Mouse (Mus musculus) CD8-positive naive resting alpha-beta T cell, adult 57 days (primary cell): Measurements from ENCODE around the gene Mgat1. TPM values are rescaled to one million over a fixed set of nuclear protein-coding genes. Genes with fewer than 3 reads are reported as not detected.

Source experiments
- total RNA-seq: library from RNA; stranded (reverse); gene quantifications from one replicate; pipeline ENCODE4 v1.2.4, GENCODE M21; 2023

The Mgat1 gene
- total RNA-seq = 45.5 TPM

DNA sequence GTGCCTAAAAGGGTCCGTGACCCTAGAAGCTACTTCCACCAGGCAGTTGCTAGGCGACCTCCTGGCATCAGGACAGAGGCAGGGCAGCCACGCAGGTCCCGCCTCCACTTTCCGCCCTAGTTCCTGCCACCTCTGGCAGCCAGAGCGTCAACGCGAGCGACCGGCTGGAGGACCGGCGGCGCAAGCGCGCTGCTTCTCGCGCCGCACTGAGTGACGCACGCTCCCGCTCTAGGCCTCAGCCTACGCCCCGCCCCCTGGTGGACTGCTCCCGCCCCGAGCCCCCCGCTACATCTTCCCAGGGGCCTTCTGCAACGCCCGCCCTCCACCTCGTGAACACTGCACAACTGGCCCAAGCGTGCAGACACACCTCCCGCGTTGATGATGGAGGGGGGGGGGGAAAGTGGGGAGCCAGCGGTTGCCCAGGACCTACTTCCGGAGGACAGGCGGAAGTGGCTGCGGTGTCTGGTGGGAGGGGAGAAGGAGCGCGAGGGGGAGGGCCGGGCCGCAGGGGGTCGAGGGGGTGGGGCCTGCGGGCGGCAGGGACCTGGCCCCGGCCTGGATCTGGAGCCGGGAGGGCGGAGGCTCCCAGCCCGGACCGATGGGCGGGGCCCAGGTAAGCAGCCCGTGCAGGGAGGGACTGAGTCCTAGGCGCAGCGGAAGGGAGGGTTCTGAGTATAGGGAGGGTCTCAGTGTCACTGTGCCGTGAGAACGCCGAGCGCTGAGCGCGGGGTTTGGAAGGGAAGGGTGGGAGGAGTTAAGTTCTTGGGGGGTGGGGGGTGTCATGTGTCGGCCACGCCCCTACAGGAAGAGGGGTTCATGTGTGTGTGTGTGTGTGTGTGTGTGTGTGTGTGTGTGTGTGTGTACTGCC is at the start of gene Mgat1:
Gene Mgat1 (plus strand): TSS at position 465 of the 868 bp plus-strand sequence.

DNA sequence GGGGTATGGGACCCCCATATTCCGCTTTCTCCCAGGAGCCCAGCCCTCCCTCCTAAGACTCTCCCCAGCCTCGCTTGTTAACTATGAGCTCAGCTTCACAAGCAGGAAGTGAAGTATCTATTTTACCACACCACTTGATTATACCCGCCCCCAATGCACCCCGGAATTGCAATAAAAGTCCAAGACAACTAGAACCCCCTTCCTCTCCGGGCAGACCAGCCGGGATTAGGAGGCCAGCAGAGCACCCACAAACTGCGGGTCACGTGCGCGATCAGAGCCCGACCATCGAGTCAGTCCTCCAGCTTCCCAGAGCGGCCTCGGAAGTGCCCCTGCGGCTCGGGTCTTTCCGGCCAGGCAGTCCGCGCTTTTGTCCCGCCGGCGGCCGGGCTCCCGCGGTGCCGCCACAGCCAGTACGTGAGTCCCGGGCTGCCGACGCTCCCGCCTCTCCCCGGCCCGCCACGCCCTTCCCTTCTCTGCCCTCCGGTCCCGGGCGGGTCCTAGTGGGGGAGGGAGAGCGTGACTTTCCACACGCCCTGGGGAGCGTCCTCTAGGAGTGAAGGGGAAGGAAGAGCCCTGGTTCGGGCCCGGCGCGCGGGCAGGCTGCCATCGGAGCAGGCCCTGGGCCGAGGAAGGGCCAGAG is 40.7 kb upstream of the Mgat1 start, which contains the start of gene Zfp62:
Gene Zfp62 (plus strand): TSS at position 164 of the 640 bp plus-strand sequence.

DNA sequence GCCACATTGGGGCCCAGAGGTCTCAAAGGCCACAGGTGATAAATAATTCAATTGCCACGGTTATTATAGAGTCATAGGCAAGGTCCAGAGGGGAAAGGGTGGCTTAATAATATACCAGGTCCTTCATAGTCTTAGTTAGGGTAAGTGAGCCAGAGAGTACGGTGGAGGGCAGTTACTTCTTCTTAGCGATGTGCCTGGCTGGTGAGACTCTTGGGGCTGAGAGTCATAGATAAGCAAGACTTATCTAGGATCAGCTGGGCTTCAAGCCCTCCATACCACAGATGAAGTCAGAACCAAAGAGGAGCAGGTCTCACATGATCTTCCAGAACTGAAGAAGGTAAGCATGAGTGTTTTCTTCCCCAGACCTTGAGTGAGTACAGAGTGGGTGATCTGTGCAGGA is 34.2 kb downstream of the Mgat1 start, which contains the start of gene Olfr1393:
Gene Olfr1393 (plus strand): TSS at position 83 of the 400 bp plus-strand sequence.

DNA sequence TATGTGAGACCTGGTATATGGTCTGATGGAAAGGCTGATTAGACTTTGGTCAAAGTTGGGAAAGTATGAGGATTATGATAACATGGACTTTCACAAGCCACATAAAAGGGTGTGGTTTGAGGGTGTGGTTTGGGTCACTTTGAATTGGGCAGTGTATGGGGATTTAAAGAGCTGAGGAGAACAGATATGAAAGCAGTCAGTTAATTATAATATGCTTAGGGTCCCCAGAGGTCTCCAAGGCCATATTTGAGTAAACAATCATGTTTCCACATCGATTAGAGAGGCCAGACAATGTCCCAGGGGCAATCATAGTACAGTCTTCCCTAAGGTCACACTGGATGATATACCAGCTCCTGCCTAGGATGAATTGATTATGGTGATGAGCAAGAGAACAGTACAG is 41.0 kb downstream of the Mgat1 start, which contains the start of gene Olfr1392:
Gene Olfr1392 (plus strand): TSS at position 301 of the 400 bp plus-strand sequence.

DNA sequence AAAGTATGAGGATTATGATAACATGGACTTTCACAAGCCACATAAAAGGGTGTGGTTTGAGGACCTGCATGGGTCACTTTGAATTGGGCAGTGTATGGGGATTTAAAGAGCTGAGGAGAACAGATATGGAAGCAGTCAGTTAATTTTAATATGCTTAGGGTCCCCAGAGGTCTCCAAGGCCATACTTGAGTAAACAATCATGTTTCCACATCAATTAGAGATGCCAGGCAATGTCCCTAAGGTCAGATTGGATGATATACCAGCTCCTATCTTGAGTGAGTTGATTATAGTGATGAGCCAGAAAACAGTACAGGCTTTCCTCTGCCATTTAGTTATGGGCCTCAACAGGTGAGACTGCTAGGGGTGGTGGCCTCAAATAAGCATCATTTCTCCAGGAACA is 60.5 kb downstream of the Mgat1 start, which contains the start of gene Olfr10:
Gene Olfr10 (plus strand): TSS at position 301 of the 400 bp plus-strand sequence.

Other genes starting within 250 kb of the Mgat1 start
- gene 9930111J21Rik2, start 192.9 kb upstream of the Mgat1 start, total RNA-seq = 77.4 TPM
- 86.7 TPM for gene Tgtp2, start 180.0 kb upstream of the Mgat1 start, total RNA-seq
- 138 TPM for gene Ifi47, start 167.6 kb upstream of the Mgat1 start, total RNA-seq
- gene Olfr1396, start 129.3 kb upstream of the Mgat1 start, total RNA-seq = not detected
- gene Olfr1395, start 101.9 kb upstream of the Mgat1 start, total RNA-seq = not detected
- gene Olfr1394, start 89.8 kb upstream of the Mgat1 start, total RNA-seq = not detected
- gene Btnl9, start 57.0 kb upstream of the Mgat1 start, total RNA-seq = not detected
- gene Zfp62, start 40.9 kb upstream of the Mgat1 start, total RNA-seq = 85.6 TPM
- gene Olfr1393, start 34.1 kb downstream of the Mgat1 start, total RNA-seq = not detected
- not detected for gene Olfr1392, start 41.1 kb downstream of the Mgat1 start, total RNA-seq
- gene Olfr10, start 60.5 kb downstream of the Mgat1 start, total RNA-seq = not detected
- gene Olfr1391, start 78.6 kb downstream of the Mgat1 start, total RNA-seq = not detected
- gene Olfr1390, start 91.0 kb downstream of the Mgat1 start, total RNA-seq = not detected
- gene Olfr1389, start 178.9 kb downstream of the Mgat1 start, total RNA-seq = not detected
- not detected for gene Olfr1388, start 192.4 kb downstream of the Mgat1 start, total RNA-seq
- not detected for gene Olfr1387, start 211.2 kb downstream of the Mgat1 start, total RNA-seq
- not detected for gene Olfr1386, start 220.9 kb downstream of the Mgat1 start, total RNA-seq
- not detected for gene Olfr1385, start 244.9 kb downstream of the Mgat1 start, total RNA-seq